Mouse (Mus musculus) small intestine, adult 2 months (tissue): ENCODE measurements at regions not wholly inside any gene's neighbourhood (a gene's known extent, or its start where the extent isn't known, plus 50 kb on each side); places are given as distances from the start of the nearest gene placed in this dataset.

Source experiments
- CTCF ChIP-seq: fragments of 200-500 bp; IDR thresholded peaks from 2 replicates; pipeline ENCODE4 v1.5.1; 2012; ENCODE audit warnings: low read depth, mild to moderate bottlenecking, control low read depth, inconsistent platforms, low read length, moderate library complexity, mixed read lengths; ENCODE audit not compliant: insufficient replicate concordance, insufficient read length; ENCODE audit errors: extremely low read depth
- POLR2A ChIP-seq: fragments of 200-500 bp; IDR thresholded peaks from 2 replicates; pipeline ENCODE4 v1.6.1; 2012; ENCODE audit warnings: low read depth, mild to moderate bottlenecking, control low read depth, inconsistent platforms, low read length, moderate library complexity

DNA sequence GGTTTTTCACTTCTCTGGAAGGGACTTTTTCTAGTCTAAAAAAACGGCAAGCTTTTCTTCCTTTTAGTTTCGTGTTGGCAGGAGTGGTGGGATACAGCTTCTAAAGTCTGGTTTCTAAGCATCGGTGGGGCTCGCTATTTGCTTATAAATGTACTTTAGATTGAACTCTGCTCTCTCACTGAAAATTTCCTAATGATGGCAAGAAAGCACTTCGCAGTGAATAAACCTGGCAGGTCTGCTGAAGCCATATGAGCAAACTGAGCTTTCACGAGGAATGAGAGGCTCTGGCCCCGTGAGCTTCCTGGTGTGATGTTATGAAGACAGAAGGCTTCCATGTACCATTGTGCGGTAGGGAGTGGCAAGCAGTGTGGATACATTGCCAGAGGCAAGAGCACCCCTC is 380.0 kb upstream of the Smim15 start:
- TF ChIP-seq CTCF (no peak), POLR2A (no peak)
